Comparison of ENCODE assay signal across 20 mouse cellular contexts in genomic region chr1:31093939-31094338, GRCm38 (mm10).
DNase-seq lines count a peak whose midpoint lies in the region; ATAC-seq and TF ChIP-seq lines count a peak whose summit lies in the region.
"Had no signal": no experiment of that assay in that cellular context is flagged by ENCODE, and none has a peak within 500 bp of the region (broad histone marks: within the 10 kb centered on the region; RNA-seq: fewer than 3 reads in every experiment).

No protein-coding gene starts in this region.

- no peak for ATAC-seq in heart, embryonic 11.5 days (replicated peaks; ENCODE audit: insufficient number of reproducible peaks, low FRiP score, low TSS enrichment)
- ATAC-seq in lung, postnatal 0 days: peak; percentile 43
- ATAC-seq: CD4-positive, CD25-positive, alpha-beta regulatory T cell, adult 4 months; forebrain, embryonic 14.5 days had no signal

- H3K27me3 ChIP-seq in heart, embryonic 11.5 days (ENCODE audit: control insufficient read depth, insufficient read depth, low read length): no peaks in the 10 kb centered on the region
- H3K27me3 ChIP-seq in lung, postnatal 0 days (replicated peaks; ENCODE audit: insufficient read depth, low read length): no peaks in the 10 kb centered on the region
- H3K27me3 ChIP-seq: limb, embryonic 12.5 days had no signal

- peak; percentile 39 for TF ChIP-seq EP300 in lung, postnatal 0 days (IDR thresholded peaks at IDR 0.05)

- TF ChIP-seq CTCF in lung, postnatal 0 days (IDR thresholded peaks at IDR 0.05): no peak

- peak; percentile 34 to 58 for DNase-seq in heart, adult 9 months (ENCODE audit: low spot score in 2 of 2)
- DNase-seq in lung, postnatal 0 days (ENCODE audit: low spot score): peak; percentile 75
- no peak for DNase-seq in lung, postnatal 4 days
- peak; percentile 51 for DNase-seq in adipocyte (ENCODE audit: low spot score)
- DNase-seq in skeletal muscle tissue, adult 2 months (ENCODE audit: low read depth, low spot score): peak; percentile 43
- no peak for DNase-seq in kidney, postnatal 4 days
- DNase-seq: adrenal gland, postnatal 10 days; cerebellum, adult 18-20 months; heart, postnatal 4 days; kidney, adult 18-20 months; kidney, postnatal 25 days; layer of hippocampus, adult 9-11 months; midbrain, embryonic 14.5 days; retina, postnatal 1 day had no signal

- H3K4me3 ChIP-seq in heart, embryonic 11.5 days (ENCODE audit: low read depth, low read length): no peak overlapping the region
- H3K4me3 ChIP-seq in lung, postnatal 0 days (ENCODE audit: low read depth, low read length): no peak overlapping the region
- H3K4me3 ChIP-seq: erythroblast, embryonic 14.5 days; limb, embryonic 12.5 days had no signal

- no peaks in the 10 kb centered on the region for H3K36me3 ChIP-seq in heart, embryonic 11.5 days (ENCODE audit: control insufficient read depth, insufficient read depth, low read length)
- H3K36me3 ChIP-seq in lung, postnatal 0 days (ENCODE audit: insufficient read depth, low read length): no peaks in the 10 kb centered on the region
- H3K36me3 ChIP-seq: G1E; limb, embryonic 12.5 days had no signal

- H3K4me2 ChIP-seq in heart, embryonic 11.5 days: no peak overlapping the region
- H3K4me2 ChIP-seq in lung, postnatal 0 days (replicated peaks; ENCODE audit: low read depth, low read length): no peak overlapping the region
- H3K4me2 ChIP-seq: limb, embryonic 12.5 days had no signal

- no peaks in the 10 kb centered on the region for H3K9me3 ChIP-seq in heart, embryonic 11.5 days (replicated peaks; ENCODE audit: control insufficient read depth, low read length)
- H3K9me3 ChIP-seq in lung, postnatal 0 days (ENCODE audit: low read length): no peaks in the 10 kb centered on the region
- H3K9me3 ChIP-seq: G1E; limb, embryonic 12.5 days had no signal

- no peak overlapping the region for H3K9ac ChIP-seq in heart, embryonic 11.5 days (ENCODE audit: low read depth, low read length)
- H3K9ac ChIP-seq in lung, postnatal 0 days (replicated peaks; ENCODE audit: low read depth): no peak overlapping the region
- H3K9ac ChIP-seq: limb, embryonic 12.5 days had no signal

- no peak overlapping the region for H3K27ac ChIP-seq in heart, embryonic 11.5 days (ENCODE audit: low read depth, low read length)
- H3K27ac ChIP-seq in lung, postnatal 0 days (ENCODE audit: low read length): peak overlapping the region; percentile 43; the same call in 1 of the 2 replicates
- H3K27ac ChIP-seq: limb, embryonic 12.5 days had no signal

- H3K4me1 ChIP-seq in heart, embryonic 11.5 days (ENCODE audit: control insufficient read depth, insufficient read depth, low read length): 0 out of 2 replicates have a peak, but pooled peaks cover 2% of the 10 kb centered on the region
- no peaks in the 10 kb centered on the region for H3K4me1 ChIP-seq in lung, postnatal 0 days (ENCODE audit: insufficient read depth, low read depth, low read length)
- H3K4me1 ChIP-seq: limb, embryonic 12.5 days had no signal

- WGBS in heart, embryonic 11.5 days (ENCODE audit: insufficient replicate concordance): 93% methylated on average over 1 of the region's 1 CpGs
- 47% methylated on average over 1 of the region's 1 CpGs for WGBS in lung, postnatal 0 days

Comparison
In these comparisons a context has a peak if more than half of its experiments do, and no peak if none do; other contexts are left out.
1. DNase-seq: peak in heart, adult 9 months (2 of 2), lung, postnatal 0 days (single experiment), adipocyte (single experiment) and skeletal muscle tissue, adult 2 months (single experiment); none in lung, postnatal 4 days (0 of 2) and kidney, postnatal 4 days (0 of 2).